Mouse (Mus musculus): ENCODE measurements around the gene Dffa. TPM values are rescaled to one million over a fixed set of nuclear protein-coding genes. Genes with fewer than 3 reads are reported as not detected.
"Not testable (repeated sequence)": the region's sequence is repeated elsewhere in the genome, so short reads cannot be mapped to it uniquely, and the experiment has no call there.

Dffa gene
- polyA plus RNA-seq, 1 experiment, result 15.5 TPM

- TF ChIP-seq CTCF (IDR thresholded peaks at IDR 0.05; ENCODE audit: low read depth, low read length), result no peak
- TF ChIP-seq EP300 (IDR thresholded peaks at IDR 0.05; ENCODE audit: insufficient read depth, low read depth, low read length), result no peak
- TF ChIP-seq POLR2A (IDR thresholded peaks at IDR 0.05; ENCODE audit: insufficient read depth, low read length), result no peak
Observed at GRCm38 (mm10) chr4:149085381-149085780, 18.6 kb upstream of the Dffa start.

GRCm38 (mm10) chr4:149091364-149091763, 12.6 kb upstream of the Dffa start:
- no peak for TF ChIP-seq CTCF (IDR thresholded peaks at IDR 0.05; ENCODE audit: low read depth, low read length)
- TF ChIP-seq EP300 (IDR thresholded peaks at IDR 0.05; ENCODE audit: insufficient read depth, low read depth, low read length), result no peak
- no peak for TF ChIP-seq POLR2A (IDR thresholded peaks at IDR 0.05; ENCODE audit: insufficient read depth, low read length)
- Histone ChIP-seq H3K4me3 (ENCODE audit: low read depth, low read length) (no peak overlapping the region), H3K9ac (ENCODE audit: low read depth, poor library complexity, severe bottlenecking) (no peak overlapping the region), H3K27me3 (ENCODE audit: control insufficient read depth, insufficient read depth, low read length, poor library complexity, severe bottlenecking) (no peaks in the 10 kb centered on the region), H3K9me3 (replicated peaks; ENCODE audit: control insufficient read depth, insufficient read depth, low read length, poor library complexity, severe bottlenecking) (no peaks in the 10 kb centered on the region), H3K27ac (ENCODE audit: insufficient read depth, low read length) (no peak overlapping the region), H3K4me1 (ENCODE audit: control insufficient read depth, insufficient read depth, low read length) (peaks cover 2% of the 10 kb centered on the region), H3K36me3 (ENCODE audit: control insufficient read depth, insufficient read depth, low read length, poor library complexity, severe bottlenecking) (0 out of 2 replicates have a peak, but pooled peaks cover 3% of the 10 kb centered on the region)

More at GRCm38 (mm10) chr4:149085381-149085780, 18.6 kb upstream of the Dffa start:
- peaks cover 2% of the 10 kb centered on the region for H3K4me1 ChIP-seq (ENCODE audit: control insufficient read depth, insufficient read depth, low read length)
- H3K36me3 ChIP-seq (ENCODE audit: control insufficient read depth, insufficient read depth, low read length, poor library complexity, severe bottlenecking), result no peaks in the 10 kb centered on the region
- H3K9ac ChIP-seq (ENCODE audit: low read depth, poor library complexity, severe bottlenecking), result no peak overlapping the region
- H3K27me3 ChIP-seq (ENCODE audit: control insufficient read depth, insufficient read depth, low read length, poor library complexity, severe bottlenecking), result no peaks in the 10 kb centered on the region
- no peak overlapping the region for H3K4me3 ChIP-seq (ENCODE audit: low read depth, low read length)
- no peak overlapping the region for H3K27ac ChIP-seq (ENCODE audit: insufficient read depth, low read length)
- H3K9me3 ChIP-seq (replicated peaks; ENCODE audit: control insufficient read depth, insufficient read depth, low read length, poor library complexity, severe bottlenecking), result no peaks in the 10 kb centered on the region

GRCm38 (mm10) chr4:149097956-149098355, 6.0 kb upstream of the Dffa start:
- Histone ChIP-seq H3K36me3 (ENCODE audit: control insufficient read depth, insufficient read depth, low read length, poor library complexity, severe bottlenecking) (0 out of 2 replicates have a peak, but pooled peaks cover 3% of the 10 kb centered on the region), H3K4me3 (ENCODE audit: low read depth, low read length) (peak overlapping the region; percentile 99), H3K9ac (ENCODE audit: low read depth, poor library complexity, severe bottlenecking) (peak overlapping the region; percentile 92), H3K27me3 (ENCODE audit: control insufficient read depth, insufficient read depth, low read length, poor library complexity, severe bottlenecking) (no peaks in the 10 kb centered on the region), H3K4me1 (ENCODE audit: control insufficient read depth, insufficient read depth, low read length) (no peaks in the 10 kb centered on the region), H3K27ac (ENCODE audit: insufficient read depth, low read length) (no peak overlapping the region), H3K9me3 (replicated peaks; ENCODE audit: control insufficient read depth, insufficient read depth, low read length, poor library complexity, severe bottlenecking) (no peaks in the 10 kb centered on the region)
- no peak for TF ChIP-seq EP300 (IDR thresholded peaks at IDR 0.05; ENCODE audit: insufficient read depth, low read depth, low read length)
- TF ChIP-seq CTCF (IDR thresholded peaks at IDR 0.05; ENCODE audit: low read depth, low read length), result no peak
- no peak for TF ChIP-seq POLR2A (IDR thresholded peaks at IDR 0.05; ENCODE audit: insufficient read depth, low read length)

GRCm38 (mm10) chr4:149098571-149098970, 5.4 kb upstream of the Dffa start:
- Histone ChIP-seq H3K4me1 (ENCODE audit: control insufficient read depth, insufficient read depth, low read length) (no peaks in the 10 kb centered on the region), H3K36me3 (ENCODE audit: control insufficient read depth, insufficient read depth, low read length, poor library complexity, severe bottlenecking) (no peaks in the 10 kb centered on the region), H3K9me3 (replicated peaks; ENCODE audit: control insufficient read depth, insufficient read depth, low read length, poor library complexity, severe bottlenecking) (no peaks in the 10 kb centered on the region), H3K27ac (ENCODE audit: insufficient read depth, low read length) (no peak overlapping the region), H3K27me3 (ENCODE audit: control insufficient read depth, insufficient read depth, low read length, poor library complexity, severe bottlenecking) (no peaks in the 10 kb centered on the region), H3K4me3 (ENCODE audit: low read depth, low read length) (peak overlapping the region; percentile 99), H3K9ac (ENCODE audit: low read depth, poor library complexity, severe bottlenecking) (peak overlapping the region; percentile 92)
- TF ChIP-seq EP300 (IDR thresholded peaks at IDR 0.05; ENCODE audit: insufficient read depth, low read depth, low read length) (no peak), CTCF (IDR thresholded peaks at IDR 0.05; ENCODE audit: low read depth, low read length) (no peak), POLR2A (IDR thresholded peaks at IDR 0.05; ENCODE audit: insufficient read depth, low read length) (no peak)

- H3K27me3 ChIP-seq (ENCODE audit: control insufficient read depth, insufficient read depth, low read length, poor library complexity, severe bottlenecking), result no peaks in the 10 kb centered on the region
- H3K4me3 ChIP-seq (ENCODE audit: low read depth, low read length), result peak within 1 kb of the TSS; percentile 99
- H3K4me1 ChIP-seq (ENCODE audit: control insufficient read depth, insufficient read depth, low read length), result no peaks in the 10 kb centered on the region
- H3K9me3 ChIP-seq (replicated peaks; ENCODE audit: control insufficient read depth, insufficient read depth, low read length, poor library complexity, severe bottlenecking), result no peaks in the 10 kb centered on the region
- H3K36me3 ChIP-seq (ENCODE audit: control insufficient read depth, insufficient read depth, low read length, poor library complexity, severe bottlenecking), result no peaks in the 10 kb centered on the region
- peak within 1 kb of the TSS; percentile 92 for H3K9ac ChIP-seq (ENCODE audit: low read depth, poor library complexity, severe bottlenecking)
- no peak for TF ChIP-seq POLR2A (IDR thresholded peaks at IDR 0.05; ENCODE audit: insufficient read depth, low read length)
- TF ChIP-seq EP300 (IDR thresholded peaks at IDR 0.05; ENCODE audit: insufficient read depth, low read depth, low read length), result no peak
- no peak for TF ChIP-seq CTCF (IDR thresholded peaks at IDR 0.05; ENCODE audit: low read depth, low read length)
- no peak within 1 kb of the TSS for H3K27ac ChIP-seq (ENCODE audit: insufficient read depth, low read length)
Observed at GRCm38 (mm10) chr4:149099369-149100017, 4.5 kb upstream of the Dffa start, which contains the start of gene Pex14. Gene Pex14, minus strand, starts transcription at chr4:149099876.

GRCm38 (mm10) chr4:149100449-149100848, 3.5 kb upstream of the Dffa start:
- H3K4me1 ChIP-seq (ENCODE audit: control insufficient read depth, insufficient read depth, low read length); H3K27me3 ChIP-seq (ENCODE audit: control insufficient read depth, insufficient read depth, low read length, poor library complexity, severe bottlenecking); H3K9me3 ChIP-seq (replicated peaks; ENCODE audit: control insufficient read depth, insufficient read depth, low read length, poor library complexity, severe bottlenecking); H3K36me3 ChIP-seq (ENCODE audit: control insufficient read depth, insufficient read depth, low read length, poor library complexity, severe bottlenecking); H3K27ac ChIP-seq (ENCODE audit: insufficient read depth, low read length): not testable (repeated sequence)
- Histone ChIP-seq H3K9ac (ENCODE audit: low read depth, poor library complexity, severe bottlenecking) (peak overlapping the region; percentile 92; the same call in 1 of the 2 replicates), H3K4me3 (ENCODE audit: low read depth, low read length) (peak overlapping the region; percentile 41)
